Mouse (Mus musculus) thymus, postnatal 14 days (tissue): ENCODE measurements around the gene Psmc3ip.
A peak's percentile ranks its signal among the peaks of the same experiment; 100 is the strongest.

Experiments
- DNase-seq: peaks from one replicate; pipeline ENCODE4 v3.0.0; 2021

Gene Psmc3ip

DNA sequence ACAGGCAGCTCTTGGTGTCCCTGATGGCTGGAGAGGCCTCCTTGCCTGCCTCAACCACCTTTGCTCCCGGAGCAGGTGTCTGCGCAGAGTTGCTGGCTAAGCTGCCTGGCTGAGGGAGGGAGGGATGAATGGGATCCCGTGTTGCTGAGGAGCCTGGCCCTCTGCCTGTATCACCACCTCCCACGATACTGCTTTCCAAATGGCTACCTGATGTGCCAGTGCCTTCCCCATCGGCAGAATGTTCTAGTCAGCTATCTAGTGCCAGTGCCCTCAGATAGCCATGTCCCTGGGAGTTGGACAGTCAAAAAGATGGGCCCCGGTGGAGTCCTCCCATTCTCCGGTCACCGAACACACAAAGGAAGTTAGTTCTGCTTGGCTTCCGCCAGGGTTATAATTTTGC, 44.9 kb downstream of the Psmc3ip start:
- no peak for DNase-seq

DNA sequence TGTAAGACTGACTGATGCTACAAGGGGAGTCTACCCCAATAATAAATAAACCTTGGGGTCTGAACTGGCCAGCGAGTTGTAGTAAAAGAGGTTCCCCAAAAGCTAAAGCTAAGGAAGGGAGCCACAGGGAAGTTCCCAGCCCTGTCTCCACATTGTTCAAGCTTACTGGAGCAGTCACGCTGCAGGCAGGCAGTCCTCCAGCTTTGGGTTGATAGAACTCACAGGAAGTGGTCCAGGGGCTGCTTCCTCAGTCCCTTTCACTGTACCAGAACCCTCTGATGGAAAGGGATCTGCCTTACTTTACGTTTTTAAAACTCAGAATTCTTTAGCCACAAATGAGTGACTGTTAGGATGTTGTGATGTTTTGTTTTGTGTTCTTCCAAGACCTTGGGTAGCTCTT, 47.7 kb downstream of the Psmc3ip start:
- DNase-seq = peak; percentile 35

DNA sequence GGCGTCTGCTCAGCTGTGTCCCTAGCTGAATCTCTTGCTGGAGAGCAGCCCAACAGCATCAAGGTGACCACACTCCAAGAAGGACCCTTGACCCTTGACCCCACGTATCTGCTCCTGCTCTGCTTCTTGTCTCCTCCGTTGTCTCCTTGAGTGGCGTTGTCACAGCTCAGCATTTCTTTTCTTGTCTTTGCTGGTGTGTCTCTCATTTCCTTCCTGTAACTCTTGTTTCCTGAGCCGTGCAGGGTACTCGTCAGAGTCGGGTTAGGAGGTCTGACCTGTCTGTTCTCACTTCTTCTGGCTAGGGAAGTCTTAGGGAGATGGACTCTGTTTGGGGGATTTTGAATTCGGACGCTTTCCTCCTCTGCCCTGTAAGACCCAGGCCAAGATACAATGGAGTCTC, 48.8 kb downstream of the Psmc3ip start:
- peak; percentile 59 for DNase-seq

DNA sequence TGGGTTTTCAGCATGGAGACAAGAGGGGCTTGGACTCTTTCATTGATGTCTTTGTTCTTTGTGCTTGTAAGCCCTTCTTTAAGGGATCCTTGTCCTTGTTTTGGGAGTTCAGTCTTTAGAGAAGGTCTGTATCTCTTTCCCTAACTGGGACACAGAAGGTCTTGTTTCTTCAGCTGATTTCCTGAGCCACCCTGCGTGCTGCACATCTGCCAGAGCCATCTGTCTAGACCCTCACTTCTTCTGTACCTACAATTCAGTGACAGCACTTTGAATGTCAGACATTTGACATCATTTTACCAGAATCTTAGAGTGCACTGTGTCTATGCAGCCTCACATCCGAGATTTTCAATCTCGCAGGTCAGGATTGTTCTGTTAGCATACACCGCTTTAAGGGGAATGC, 49.4 kb downstream of the Psmc3ip start:
- DNase-seq = peak; percentile 58
